Mouse (Mus musculus): ENCODE results near the gene Smcr8.

- TF ChIP-seq CTCF (conservative IDR thresholded peaks at IDR 0.05; ENCODE audit: insufficient read depth, insufficient read length, low read depth, low read length), result no peak
- no peak for TF ChIP-seq POLR2A (IDR thresholded peaks at IDR 0.05; ENCODE audit: low read depth, low read length)
Observed at GRCm38 (mm10) chr11:60808286-60809070, 31.2 kb downstream of the Smcr8 start.

All from kidney, adult 2 months (tissue).